Mouse (Mus musculus): Measurements from ENCODE around the gene Zfp423. TPM values are rescaled to one million over a fixed set of nuclear protein-coding genes. Genes with fewer than 3 reads are reported as not detected.
A peak's percentile ranks its signal among the peaks of the same experiment; 100 is the strongest.

Zfp423 gene
- total and polyA plus RNA-seq, 2 experiments from 2014 or later: 1.9 to 7.9 TPM

GRCm38 (mm10) chr8:87701583-87701982 lies 257.8 kb downstream of the Zfp423 start:
- Histone ChIP-seq H3K36me3 (replicated peaks; ENCODE audit: control insufficient read depth, insufficient read depth, low read length) (no peaks in the 10 kb centered on the region), H3K4me1 (ENCODE audit: control insufficient read depth, insufficient read depth) (no peaks in the 10 kb centered on the region; the same call in 1 of the 2 replicates), H3K27ac (ENCODE audit: low read depth) (no peak overlapping the region), H3K9me3 (replicated peaks; ENCODE audit: control insufficient read depth, low read length) (no peaks in the 10 kb centered on the region), H3K4me2 (ENCODE audit: low read depth, low read length) (no peak overlapping the region), H3K27me3 (ENCODE audit: control insufficient read depth, insufficient read depth, low read length) (no peaks in the 10 kb centered on the region), H3K9ac (replicated peaks; ENCODE audit: low read depth, low read length) (no peak overlapping the region), H3K4me3 (ENCODE audit: low read depth, low read length) (no peak overlapping the region)
- 44% methylated on average over 4 of the region's 4 CpGs for WGBS
- ATAC-seq (ENCODE audit: insufficient read depth, low read depth) (no peak), DNase-seq (ENCODE audit: low spot score) (no peak)
- TF ChIP-seq CTCF (IDR thresholded peaks at IDR 0.05; ENCODE audit: low read depth) (no peak), EP300 (IDR thresholded peaks at IDR 0.05; ENCODE audit: low read depth) (no peak)

DNA sequence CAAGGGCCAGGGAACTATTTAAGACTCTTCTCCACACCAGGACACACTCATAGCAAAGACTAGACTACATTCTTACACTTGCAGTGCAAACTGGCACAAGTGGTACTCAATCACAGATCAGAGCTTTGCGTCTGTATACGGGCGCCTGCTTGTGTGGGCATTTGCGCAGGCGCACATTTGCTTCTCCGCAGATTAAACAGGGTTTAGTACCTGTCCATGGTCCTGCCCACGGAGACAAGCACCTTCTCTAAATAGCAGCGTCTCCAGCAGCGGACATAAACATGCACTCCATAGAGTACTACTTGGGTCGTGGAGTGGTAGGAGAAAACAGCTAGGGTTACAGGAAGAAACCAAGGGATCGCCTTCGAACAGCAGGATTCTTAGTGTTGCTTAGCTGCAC lies 259.1 kb downstream of the Zfp423 start:
- 26% methylated on average over 12 of the region's 12 CpGs for WGBS
- H3K36me3 ChIP-seq (replicated peaks; ENCODE audit: control insufficient read depth, insufficient read depth, low read length): no peaks in the 10 kb centered on the region
- DNase-seq (ENCODE audit: low spot score): peak; percentile 47
- ATAC-seq (ENCODE audit: insufficient read depth, low read depth): no peak
- no peaks in the 10 kb centered on the region for H3K9me3 ChIP-seq (replicated peaks; ENCODE audit: control insufficient read depth, low read length)
- H3K4me3 ChIP-seq (ENCODE audit: low read depth, low read length): no peak overlapping the region
- TF ChIP-seq CTCF (IDR thresholded peaks at IDR 0.05; ENCODE audit: low read depth) (no peak), EP300 (IDR thresholded peaks at IDR 0.05; ENCODE audit: low read depth) (no peak)
- no peaks in the 10 kb centered on the region for H3K27me3 ChIP-seq (ENCODE audit: control insufficient read depth, insufficient read depth, low read length)
- H3K9ac ChIP-seq (replicated peaks; ENCODE audit: low read depth, low read length): no peak overlapping the region
- no peaks in the 10 kb centered on the region; the same call in 1 of the 2 replicates for H3K4me1 ChIP-seq (ENCODE audit: control insufficient read depth, insufficient read depth)
- no peak overlapping the region for H3K4me2 ChIP-seq (ENCODE audit: low read depth, low read length)
- H3K27ac ChIP-seq (ENCODE audit: low read depth): no peak overlapping the region

DNA sequence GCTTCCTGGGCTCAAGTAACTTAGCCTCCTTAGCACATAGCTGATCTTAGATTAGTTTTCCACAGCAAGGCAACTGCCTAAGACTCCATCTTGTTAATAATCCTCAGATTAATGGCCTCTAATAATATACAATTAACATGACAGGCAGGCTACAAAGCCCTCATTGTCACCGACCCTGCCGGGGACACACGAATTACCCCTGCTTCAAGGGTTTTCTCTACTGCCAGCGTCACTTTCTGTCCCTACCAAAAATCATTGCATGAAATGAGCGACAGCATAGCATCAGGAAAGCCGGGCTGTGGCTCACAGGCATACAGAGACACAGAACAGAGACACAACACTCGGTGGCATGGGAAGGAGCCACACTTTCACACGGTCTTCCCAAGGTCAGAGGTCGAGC lies 262.3 kb downstream of the Zfp423 start:
- H3K27me3 ChIP-seq (ENCODE audit: control insufficient read depth, insufficient read depth, low read length): no peaks in the 10 kb centered on the region
- 61% methylated on average over 9 of the region's 9 CpGs for whole genome bisulfite sequencing

DNA sequence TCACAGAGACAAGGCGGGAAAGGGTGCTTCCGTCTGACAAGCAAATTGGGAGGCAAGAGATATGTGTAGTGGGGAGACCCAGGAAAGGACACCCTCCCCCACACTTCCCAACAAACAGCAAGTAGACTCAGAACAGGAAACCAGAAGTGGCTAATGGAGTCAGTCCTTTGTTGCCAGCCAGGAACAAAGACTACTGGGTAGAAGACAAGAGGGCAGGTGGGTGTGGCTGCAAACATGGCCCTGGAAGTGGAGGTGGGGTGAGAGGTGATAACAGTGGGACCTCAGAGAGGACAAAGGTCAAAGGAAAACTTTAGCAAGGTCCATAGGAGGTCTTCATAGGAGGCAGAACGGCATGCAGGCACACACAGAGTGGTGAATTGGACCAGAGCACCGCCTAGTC lies 265.7 kb downstream of the Zfp423 start:
- H3K27ac ChIP-seq (ENCODE audit: low read depth): no peak overlapping the region
- no peak for ATAC-seq (ENCODE audit: insufficient read depth, low read depth)
- H3K9me3 ChIP-seq (replicated peaks; ENCODE audit: control insufficient read depth, low read length): no peaks in the 10 kb centered on the region
- no peaks in the 10 kb centered on the region for H3K36me3 ChIP-seq (replicated peaks; ENCODE audit: control insufficient read depth, insufficient read depth, low read length)
- no peak overlapping the region for H3K9ac ChIP-seq (replicated peaks; ENCODE audit: low read depth, low read length)
- no peak for DNase-seq (ENCODE audit: low spot score)
- no peak for TF ChIP-seq CTCF (IDR thresholded peaks at IDR 0.05; ENCODE audit: low read depth)
- no peak for TF ChIP-seq EP300 (IDR thresholded peaks at IDR 0.05; ENCODE audit: low read depth)
- 43% methylated on average over 4 of the region's 4 CpGs for WGBS
- H3K4me1 ChIP-seq (ENCODE audit: control insufficient read depth, insufficient read depth): peaks cover 5% of the 10 kb centered on the region; the same call in 1 of the 2 replicates
- H3K4me3 ChIP-seq (ENCODE audit: low read depth, low read length): no peak overlapping the region
- H3K4me2 ChIP-seq (ENCODE audit: low read depth, low read length): no peak overlapping the region
- H3K27me3 ChIP-seq (ENCODE audit: control insufficient read depth, insufficient read depth, low read length): 0 out of 2 replicates have a peak, but pooled peaks cover 15% of the 10 kb centered on the region

More for the DNA sequence above, 262.3 kb downstream of the Zfp423 start:
- H3K4me3 ChIP-seq (ENCODE audit: low read depth, low read length): no peak overlapping the region
- ATAC-seq (ENCODE audit: insufficient read depth, low read depth): no peak
- no peak overlapping the region for H3K4me2 ChIP-seq (ENCODE audit: low read depth, low read length)
- no peak overlapping the region for H3K9ac ChIP-seq (replicated peaks; ENCODE audit: low read depth, low read length)
- no peak for TF ChIP-seq EP300 (IDR thresholded peaks at IDR 0.05; ENCODE audit: low read depth)
- TF ChIP-seq CTCF (IDR thresholded peaks at IDR 0.05; ENCODE audit: low read depth): no peak
- H3K9me3 ChIP-seq (replicated peaks; ENCODE audit: control insufficient read depth, low read length): no peaks in the 10 kb centered on the region
- DNase-seq (ENCODE audit: low spot score): no peak
- H3K36me3 ChIP-seq (replicated peaks; ENCODE audit: control insufficient read depth, insufficient read depth, low read length): no peaks in the 10 kb centered on the region
- H3K27ac ChIP-seq (ENCODE audit: low read depth): no peak overlapping the region
- no peaks in the 10 kb centered on the region; the same call in 1 of the 2 replicates for H3K4me1 ChIP-seq (ENCODE audit: control insufficient read depth, insufficient read depth)

- peaks cover 5% of the 10 kb centered on the region; the same call in 1 of the 2 replicates for H3K4me1 ChIP-seq (ENCODE audit: control insufficient read depth, insufficient read depth)
- no peak for TF ChIP-seq CTCF (IDR thresholded peaks at IDR 0.05; ENCODE audit: low read depth)
- no peak for TF ChIP-seq EP300 (IDR thresholded peaks at IDR 0.05; ENCODE audit: low read depth)
- ATAC-seq (ENCODE audit: insufficient read depth, low read depth) (peak; percentile 15; the same call in 1 of the 2 replicates), DNase-seq (ENCODE audit: low spot score) (no peak)
- 0 out of 2 replicates have a peak, but pooled peaks cover 15% of the 10 kb centered on the region for H3K27me3 ChIP-seq (ENCODE audit: control insufficient read depth, insufficient read depth, low read length)
- 21% methylated on average over 28 of the region's 28 CpGs for WGBS
- no peaks in the 10 kb centered on the region for H3K9me3 ChIP-seq (replicated peaks; ENCODE audit: control insufficient read depth, low read length)
- peak overlapping the region; percentile 38 for H3K4me2 ChIP-seq (ENCODE audit: low read depth, low read length)
- no peak overlapping the region for H3K9ac ChIP-seq (replicated peaks; ENCODE audit: low read depth, low read length)
- H3K27ac ChIP-seq (ENCODE audit: low read depth): no peak overlapping the region
- no peaks in the 10 kb centered on the region for H3K36me3 ChIP-seq (replicated peaks; ENCODE audit: control insufficient read depth, insufficient read depth, low read length)
- H3K4me3 ChIP-seq (ENCODE audit: low read depth, low read length): no peak overlapping the region
These were observed 269.0 kb downstream of the Zfp423 start for GRCm38 (mm10) chr8:87690100-87691095.

Data from heart, postnatal 0 days (tissue).